Mouse (Mus musculus) urinary bladder, postnatal 4 days (tissue): ENCODE measurements at regions not wholly inside any gene's neighbourhood (a gene's known extent, or its start where the extent isn't known, plus 50 kb on each side); places are given as distances from the start of the nearest gene placed in this dataset.

Source experiments
- DNase-seq, 2 experiments: peaks; one replicate each; pipeline ENCODE4 v3.0.0; 2021 to 2022; ENCODE audit warnings: low spot score in 2 of 2

GRCm38 (mm10) chr10:111419375-111420194 is 53.4 kb upstream of the Nap1l1 start:
- no peak for DNase-seq

GRCm38 (mm10) chr10:111420195-111420838 is 52.7 kb upstream of the Nap1l1 start:
- no peak for DNase-seq

DNA sequence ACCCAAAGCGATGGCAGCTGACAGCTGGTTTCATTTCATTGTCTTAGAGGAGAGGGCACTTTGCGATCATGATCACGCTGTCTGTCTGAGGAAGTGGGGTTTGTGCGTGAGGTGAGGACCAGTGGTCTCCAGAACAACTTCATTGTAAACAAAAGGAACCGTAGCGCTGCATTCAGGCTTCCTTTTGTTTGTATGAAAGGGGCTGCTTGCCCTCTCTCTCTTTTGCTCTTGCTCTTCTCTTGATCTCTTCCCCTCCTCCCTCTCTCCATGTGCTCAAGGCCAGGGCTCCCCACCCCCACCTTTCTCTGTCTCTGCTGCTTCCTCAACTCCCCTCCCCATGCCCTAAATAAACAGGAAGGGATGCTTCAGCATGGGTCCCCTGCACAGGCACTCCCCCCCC is 51.0 kb upstream of the Nap1l1 start:
- DNase-seq, result no peak

DNA sequence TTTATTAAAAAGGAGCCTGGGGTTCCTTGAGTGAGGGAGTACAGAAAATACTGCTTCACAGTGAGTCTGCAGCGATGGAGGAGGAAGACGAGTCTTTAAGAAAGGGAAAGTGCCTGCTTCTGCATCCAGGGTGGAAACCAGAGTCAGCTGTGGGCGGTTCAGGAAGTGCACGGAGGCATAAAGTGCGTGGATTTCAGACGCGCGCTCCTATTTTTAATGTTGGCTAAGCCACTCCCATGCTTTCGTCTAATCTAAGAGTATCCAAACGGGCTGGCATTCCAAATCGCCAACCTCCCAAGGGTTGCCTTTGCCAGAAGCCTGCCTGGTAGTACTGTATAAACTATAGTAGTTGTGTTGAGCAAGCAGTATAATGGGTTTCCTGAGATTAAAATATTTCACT is 50.4 kb upstream of the Nap1l1 start:
- no peak for DNase-seq
